Comparison of ENCODE assay signal across 17 mouse cellular contexts in genomic region chr4:106920119-106920518, GRCm38 (mm10).
"Had no signal": no experiment of that assay in that cellular context is flagged by ENCODE, and none has a peak within 500 bp of the region (broad histone marks: within the 10 kb centered on the region; RNA-seq: fewer than 3 reads in every experiment).

No protein-coding gene starts in this region.

- H3K9me3 ChIP-seq: limb, embryonic 13.5 days; midbrain, embryonic 10.5 days; neural tube, embryonic 12.5 days had no signal

- H3K9ac ChIP-seq: limb, embryonic 13.5 days; neural tube, embryonic 12.5 days had no signal

- H3K4me3 ChIP-seq: limb, embryonic 13.5 days; midbrain, embryonic 10.5 days; myocyte; neural tube, embryonic 12.5 days had no signal

- H3K27ac ChIP-seq: kidney, postnatal 0 days; limb, embryonic 13.5 days; midbrain, embryonic 10.5 days; neural tube, embryonic 12.5 days had no signal

- H3K4me2 ChIP-seq: limb, embryonic 13.5 days; neural tube, embryonic 12.5 days had no signal

- H3K27me3 ChIP-seq: limb, embryonic 13.5 days; neural tube, embryonic 12.5 days had no signal

- DNase-seq: kidney, adult 11 months; kidney, adult 9 months; kidney, postnatal 36 days; left cerebral cortex, postnatal 4 days; lung, adult 18-20 months; lung, postnatal 36 days; midbrain, embryonic 14.5 days; retina, postnatal 1 day; right cerebral cortex, postnatal 4 days; spleen, adult 18-20 months; thymus, adult 18-20 months; thymus, postnatal 14 days had no signal
